Mouse (Mus musculus): ENCODE results near the gene Zan.

DNA sequence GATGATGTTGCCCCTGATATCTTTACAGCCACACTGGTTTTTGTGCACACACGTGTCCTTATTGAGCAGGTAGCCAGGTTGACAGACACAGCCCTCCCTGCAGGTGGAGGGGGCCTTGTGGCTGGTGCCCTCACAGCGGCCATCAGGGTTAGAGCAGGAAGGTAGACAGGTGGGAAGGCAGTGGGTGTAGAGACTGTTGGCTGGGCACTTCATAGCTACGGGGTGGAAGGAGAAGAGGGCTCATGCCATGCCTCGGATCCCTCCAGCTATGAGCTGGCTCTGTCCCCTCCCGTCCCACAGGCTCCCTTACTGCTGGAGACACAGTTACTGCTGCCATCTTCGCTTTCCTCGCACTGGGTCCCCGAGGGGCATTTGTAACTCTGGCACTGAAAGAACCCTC is 85.2 kb downstream of the Zan start:
- TF ChIP-seq POLR2A (IDR thresholded peaks at IDR 0.05; ENCODE audit: borderline replicate concordance, control insufficient read depth, low read depth, low read length) (no peak), CTCF (IDR thresholded peaks at IDR 0.05; ENCODE audit: control insufficient read depth, insufficient read depth, low read length) (no peak)
